Mouse (Mus musculus): ENCODE data around the gene Stk16.
A peak's percentile ranks its signal among the peaks of the same experiment; 100 is the strongest.

Stk16 gene

GRCm38 (mm10) chr1:75210136-75211087 lies at the start of gene Stk16, which contains the start of gene Glb1l:
TSS of gene Stk16 (plus strand) at chr1:75210838.
TSS of gene Glb1l (minus strand) at chr1:75210813.
- peak; percentile 96 for DNase-seq (ENCODE audit: low read depth, low spot score)

- no peak for DNase-seq (ENCODE audit: low read depth, low spot score)
Measured at GRCm38 (mm10) chr1:75168093-75168471, 42.6 kb upstream of the Stk16 start.

GRCm38 (mm10) chr1:75168472-75169464 lies 41.9 kb upstream of the Stk16 start, which contains the start of gene Zfand2b:
TSS of gene Zfand2b (plus strand) at chr1:75168646.
- peak; percentile 98 for DNase-seq (ENCODE audit: low read depth, low spot score)

- peak; percentile 35 for DNase-seq (ENCODE audit: low read depth, low spot score)
Measured at GRCm38 (mm10) chr1:75179334-75180104, 31.1 kb upstream of the Stk16 start.

- DNase-seq (ENCODE audit: low read depth, low spot score): peak; percentile 85
Measured at GRCm38 (mm10) chr1:75180105-75180590, 30.5 kb upstream of the Stk16 start, which contains the start of gene Abcb6. TSS of gene Abcb6 (minus strand) at chr1:75180392.

GRCm38 (mm10) chr1:75180741-75181140 lies 29.9 kb upstream of the Stk16 start:
- no peak for DNase-seq (ENCODE audit: low read depth, low spot score)

- DNase-seq (ENCODE audit: low read depth, low spot score): no peak
Measured at GRCm38 (mm10) chr1:75181377-75181870, 29.2 kb upstream of the Stk16 start.

DNA sequence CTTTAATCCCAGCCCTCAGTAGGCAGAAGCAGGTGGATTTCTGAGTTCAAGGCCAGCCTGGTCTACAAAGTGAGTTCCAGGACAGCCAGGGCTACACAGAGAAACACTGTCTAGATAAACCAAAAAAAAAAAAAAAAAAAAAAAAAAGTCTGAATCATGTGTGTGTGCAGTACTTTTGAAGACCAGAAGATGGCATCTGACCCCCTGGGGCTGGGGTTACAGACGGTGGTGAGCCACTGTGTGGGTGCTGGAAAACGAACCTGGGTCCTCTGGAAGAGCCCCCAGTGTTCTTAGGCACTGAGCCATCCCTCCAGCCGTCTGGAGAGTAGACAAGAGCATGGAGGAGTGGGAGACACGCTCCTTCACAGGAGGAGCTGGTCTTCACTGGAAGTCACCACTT lies 28.5 kb upstream of the Stk16 start:
- peak; percentile 24 for DNase-seq (ENCODE audit: low read depth, low spot score)

DNA sequence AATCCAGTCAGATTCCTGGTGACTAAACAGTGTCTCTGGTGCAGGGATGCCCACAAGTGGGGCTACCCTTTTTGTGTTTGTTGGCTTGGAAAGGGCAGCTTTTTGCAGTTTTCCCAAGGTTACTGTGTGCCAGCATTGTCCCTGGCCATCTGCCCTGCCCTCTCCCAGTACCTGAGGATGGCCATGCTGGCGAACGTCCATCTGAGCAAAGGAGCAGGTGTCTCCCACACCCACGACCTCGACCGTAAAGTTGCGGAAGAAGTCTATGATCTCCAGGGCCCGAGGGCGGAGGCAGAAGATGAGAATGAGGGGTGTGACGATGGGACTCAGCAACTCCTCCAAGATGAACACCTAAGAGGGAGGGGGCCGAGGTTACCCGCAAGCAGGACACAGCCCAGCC lies 25.1 kb upstream of the Stk16 start:
- no peak for DNase-seq (ENCODE audit: low read depth, low spot score)

- no peak for DNase-seq (ENCODE audit: low read depth, low spot score)
Measured at GRCm38 (mm10) chr1:75187126-75187525, 23.5 kb upstream of the Stk16 start.

DNA sequence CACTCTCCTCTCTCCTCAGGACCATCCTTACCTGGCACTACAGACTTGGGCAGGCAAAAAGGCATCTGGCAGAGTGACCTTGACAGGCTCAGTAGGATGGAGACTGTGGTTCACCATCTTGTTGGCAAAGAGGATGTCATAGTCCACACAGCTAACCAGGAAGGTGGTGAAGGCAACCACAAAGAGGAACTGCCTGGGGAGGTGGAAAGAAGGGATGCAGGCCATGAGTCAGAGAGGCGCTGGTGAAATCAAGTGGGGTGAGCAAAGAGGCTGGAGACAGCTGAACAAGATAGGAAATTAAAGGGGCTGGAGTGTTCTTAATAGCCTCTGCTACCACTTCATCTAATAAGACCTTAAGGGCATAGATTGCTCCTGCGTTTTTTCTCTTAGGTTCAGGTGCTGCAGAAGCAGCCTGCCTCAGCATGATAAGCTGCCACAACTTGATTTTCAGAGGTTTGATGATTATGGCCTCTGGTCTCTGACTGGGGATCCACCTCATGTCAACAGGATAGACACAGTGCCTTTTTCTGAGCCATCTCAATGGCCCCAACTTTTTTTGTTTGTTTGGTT lies 22.6 kb upstream of the Stk16 start:
- DNase-seq (ENCODE audit: low read depth, low spot score): no peak

DNA sequence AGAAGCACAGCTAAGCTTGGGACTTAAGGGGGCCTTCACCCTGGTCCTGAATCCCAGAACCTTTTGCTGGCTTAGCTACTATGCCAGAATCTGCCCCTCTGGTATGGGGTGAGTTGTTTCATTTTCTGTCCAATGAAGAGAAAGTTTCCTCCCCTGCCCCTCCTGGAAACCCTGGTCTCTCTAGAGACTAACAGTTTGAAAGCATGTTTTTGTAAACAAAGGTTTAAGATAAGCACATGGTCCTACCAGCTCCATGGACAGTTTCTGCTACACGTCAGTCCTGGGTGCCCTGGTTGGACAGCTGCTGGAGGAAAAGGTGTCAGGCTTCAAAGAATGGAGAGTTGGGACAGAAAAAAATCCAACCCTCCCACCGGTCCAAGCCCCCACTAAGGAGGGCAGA lies 20.1 kb upstream of the Stk16 start:
- no peak for DNase-seq (ENCODE audit: low read depth, low spot score)

- no peak for DNase-seq (ENCODE audit: low read depth, low spot score)
Measured at GRCm38 (mm10) chr1:75191258-75191621, 19.4 kb upstream of the Stk16 start.

DNA sequence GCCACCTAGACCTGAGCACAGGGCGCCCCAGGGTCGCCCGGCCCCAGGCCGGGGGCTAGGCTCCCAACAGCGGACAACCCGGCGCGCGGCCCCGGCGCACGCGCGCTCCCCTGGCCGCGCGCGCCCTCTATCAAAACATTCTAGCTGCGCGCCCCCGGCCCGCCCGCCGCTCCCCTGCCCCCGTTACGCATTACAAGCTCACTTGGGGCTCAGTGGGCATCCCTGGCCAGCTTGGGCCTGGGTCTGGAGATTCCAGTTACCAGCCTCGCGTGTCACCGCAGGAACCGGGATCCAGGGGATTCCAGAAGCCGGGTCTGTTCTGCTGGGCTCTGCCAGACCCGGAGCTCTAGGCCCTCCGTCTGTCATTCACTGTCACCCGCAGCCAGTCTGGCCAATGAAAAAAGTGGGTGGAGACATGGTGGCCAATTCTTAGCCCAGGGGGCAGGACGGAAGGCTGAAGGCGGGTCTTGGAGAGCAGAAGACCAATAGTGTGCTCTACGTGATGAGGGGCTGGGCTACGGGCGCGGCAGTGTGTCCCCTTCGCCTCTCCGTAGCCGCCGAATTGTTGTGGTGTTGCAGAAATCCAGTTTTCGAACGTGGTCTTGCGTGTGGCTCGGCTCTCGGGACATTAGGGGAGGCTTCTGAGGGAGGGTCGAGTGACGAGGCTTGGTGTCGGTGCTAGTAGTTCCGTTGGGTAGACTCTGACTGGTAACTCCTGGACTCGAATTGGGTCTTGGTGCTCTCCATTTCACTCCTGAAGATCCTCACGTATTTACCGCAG lies 18.8 kb upstream of the Stk16 start, which contains the start of the genes Ankzf1 and Atg9a:
Gene Ankzf1, plus strand, starts transcription at position 530 of the 781 bp plus-strand sequence.
Gene Atg9a, minus strand, starts transcription at position 575 of the 781 bp plus-strand sequence.
- peak; percentile 97 for DNase-seq (ENCODE audit: low read depth, low spot score)

DNA sequence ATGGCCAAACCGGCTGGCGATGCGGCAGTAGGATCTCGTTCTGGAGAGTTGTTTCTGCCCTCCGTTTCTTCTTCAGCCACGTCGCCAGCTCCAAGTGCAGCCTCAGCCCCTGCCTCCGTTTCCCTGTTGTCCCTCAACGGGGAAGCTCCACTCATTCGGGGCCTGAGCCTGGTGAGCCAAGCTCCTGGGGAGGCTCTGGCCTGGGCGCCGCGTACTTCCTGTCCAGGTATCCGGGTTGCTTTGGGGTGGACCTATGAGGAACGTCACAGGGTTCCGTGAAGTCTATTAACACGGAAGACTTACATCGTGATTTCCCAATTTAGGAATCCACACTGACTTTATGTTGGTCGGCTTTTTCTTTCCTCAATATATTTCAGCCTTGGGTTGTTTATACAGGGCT lies 18.2 kb upstream of the Stk16 start:
- DNase-seq (ENCODE audit: low read depth, low spot score): peak; percentile 54

- DNase-seq (ENCODE audit: low read depth, low spot score): no peak
Measured at GRCm38 (mm10) chr1:75201236-75201635, 9.4 kb upstream of the Stk16 start.

- peak; percentile 40 for DNase-seq (ENCODE audit: low read depth, low spot score)
Measured at GRCm38 (mm10) chr1:75208967-75209678, 1.5 kb upstream of the Stk16 start.

DNA sequence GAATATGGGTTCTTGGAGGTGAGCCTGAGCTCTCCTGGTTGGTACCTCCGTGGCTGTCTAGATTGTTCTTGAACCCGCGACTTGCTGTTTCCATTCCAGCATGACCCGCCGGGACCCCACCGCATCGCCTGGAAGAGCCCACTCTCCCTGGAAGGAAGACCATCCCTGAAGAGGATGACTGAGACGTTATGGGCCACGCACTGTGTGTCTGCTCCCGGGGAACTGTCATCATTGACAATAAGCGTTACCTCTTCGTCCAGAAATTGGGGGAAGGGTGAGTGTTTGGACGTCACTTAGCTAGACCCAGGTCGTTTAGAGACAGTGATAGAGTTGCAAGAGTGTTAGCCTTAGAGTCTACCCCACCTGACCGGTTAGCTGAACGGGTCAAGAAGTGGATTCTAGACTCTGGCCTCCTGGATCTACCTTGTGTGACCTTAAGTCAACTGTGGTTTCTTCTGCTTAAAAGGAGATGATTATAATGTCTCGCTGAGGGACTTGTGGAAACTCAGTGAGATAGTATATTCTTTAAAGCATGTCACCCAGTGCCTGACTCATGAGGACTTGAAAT lies 587 bp downstream of the Stk16 start:
- DNase-seq (ENCODE audit: low read depth, low spot score): no peak
